In genomic region chr5:96868893-96869292, GRCm38 (mm10) we compare ENCODE assay signal across 18 mouse cellular contexts.
A peak's percentile ranks its signal among the peaks of the same experiment; 100 is the strongest.
DNase-seq lines count a peak whose midpoint lies in the region.
"Had no signal": no experiment of that assay in that cellular context is flagged by ENCODE, and none has a peak within 500 bp of the region (broad histone marks: within the 10 kb centered on the region; RNA-seq: fewer than 3 reads in every experiment).

No protein-coding gene starts in this region.

- H3K27ac ChIP-seq in embryonic facial prominence, embryonic 10.5 days (replicated peaks): no peak overlapping the region
- H3K27ac ChIP-seq: midbrain, embryonic 13.5 days had no signal

- no peaks in the 10 kb centered on the region for H3K36me3 ChIP-seq in embryonic facial prominence, embryonic 10.5 days (replicated peaks)
- H3K36me3 ChIP-seq: midbrain, embryonic 13.5 days had no signal

- peak; percentile 44 to 58 for DNase-seq in lung, adult 18-20 months
- DNase-seq in lung, postnatal 25 days (ENCODE audit: low spot score): no peak
- peak; percentile 30 for DNase-seq in embryonic facial prominence, embryonic 10.5 days (ENCODE audit: low spot score)
- DNase-seq in lung, postnatal 10 days: peak; percentile 13
- DNase-seq in urinary bladder, postnatal 10 days (ENCODE audit: low spot score): peak; percentile 16
- DNase-seq in embryo, embryonic 10 days (ENCODE audit: low spot score): no peak
- DNase-seq in left cerebral cortex, postnatal 14 days (ENCODE audit: low spot score in 2 of 2): no peak
- no peak for DNase-seq in yolk sac, embryonic 10.5 days (ENCODE audit: low spot score)
- DNase-seq: cerebellum, adult 11 months; embryo, embryonic 11 days; forebrain, postnatal 0 days; gastrocnemius, postnatal 14 days; kidney, adult 9 months; liver, postnatal 0 days; retina, postnatal 1 day; spleen, adult 18-20 months; thymus, adult 18-20 months had no signal

- no peaks in the 10 kb centered on the region for H3K27me3 ChIP-seq in embryonic facial prominence, embryonic 10.5 days (replicated peaks; ENCODE audit: low read depth, poor library complexity, severe bottlenecking)
- H3K27me3 ChIP-seq: midbrain, embryonic 13.5 days had no signal

- intact Hi-C loops in left cerebral cortex, postnatal 14 days (cut with DNase I): no loop called here

- H3K4me3 ChIP-seq in embryonic facial prominence, embryonic 10.5 days: no peak overlapping the region
- H3K4me3 ChIP-seq: midbrain, embryonic 13.5 days had no signal

- H3K9me3 ChIP-seq in embryonic facial prominence, embryonic 10.5 days: no peaks in the 10 kb centered on the region
- H3K9me3 ChIP-seq: midbrain, embryonic 13.5 days had no signal

- 0 out of 2 replicates have a peak, but pooled peaks cover 2% of the 10 kb centered on the region for H3K4me1 ChIP-seq in embryonic facial prominence, embryonic 10.5 days
- H3K4me1 ChIP-seq: midbrain, embryonic 13.5 days had no signal

- 71% methylated on average over 6 of the region's 6 CpGs for WGBS in embryonic facial prominence, embryonic 10.5 days

Comparison
In these comparisons a context has a peak if more than half of its experiments do, and no peak if none do; other contexts are left out.
1. DNase-seq: peak in lung, adult 18-20 months (2 of 2), embryonic facial prominence, embryonic 10.5 days (single experiment), lung, postnatal 10 days (single experiment) and urinary bladder, postnatal 10 days (single experiment); none in lung, postnatal 25 days (single experiment), embryo, embryonic 10 days (single experiment), left cerebral cortex, postnatal 14 days (0 of 2) and yolk sac, embryonic 10.5 days (single experiment).